Mouse (Mus musculus) natural killer cell, adult 2 months (primary cell): Measurements from ENCODE around the gene U2af2.
"Not testable (repeated sequence)": the region's sequence is repeated elsewhere in the genome, so short reads cannot be mapped to it uniquely, and the experiment has no call there.

Experiments used
- DNase-seq, 2 experiments: peaks; one replicate each; pipeline ENCODE4 v3.0.0; 2022; ENCODE audit warnings: low spot score in 2 of 2

Gene U2af2

DNA sequence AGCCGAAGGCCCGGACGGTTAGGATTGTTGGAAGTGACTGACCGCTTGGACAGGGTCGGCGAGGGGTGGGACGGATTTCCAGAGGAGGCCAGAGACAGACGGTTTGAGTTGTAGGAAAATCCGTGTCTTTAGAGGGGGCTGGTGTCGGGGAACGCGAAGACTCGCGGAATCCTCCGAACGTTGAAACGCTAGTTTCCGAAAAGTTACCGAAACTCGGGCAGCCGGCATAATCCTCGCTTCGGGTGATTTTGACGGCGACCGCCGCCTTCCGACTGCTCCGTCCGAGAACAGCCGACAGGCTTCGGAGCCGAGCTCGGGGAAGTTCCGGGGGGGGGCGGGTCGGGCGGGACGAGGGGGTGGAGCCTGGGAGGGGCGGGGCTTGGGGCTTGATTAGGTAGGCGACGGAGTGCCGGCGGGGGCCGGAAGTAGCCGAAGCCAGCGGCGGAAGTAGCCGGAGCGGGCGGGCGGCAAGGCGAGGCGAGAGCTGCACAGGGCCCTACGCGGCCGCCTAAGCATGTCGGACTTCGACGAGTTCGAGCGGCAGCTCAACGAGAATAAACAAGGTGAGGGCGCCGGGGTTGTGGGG, at the start of gene U2af2:
U2af2 (plus strand) TSS at position 370 of the 586 bp plus-strand sequence.
- DNase-seq: peak; percentile 92 to 95

DNA sequence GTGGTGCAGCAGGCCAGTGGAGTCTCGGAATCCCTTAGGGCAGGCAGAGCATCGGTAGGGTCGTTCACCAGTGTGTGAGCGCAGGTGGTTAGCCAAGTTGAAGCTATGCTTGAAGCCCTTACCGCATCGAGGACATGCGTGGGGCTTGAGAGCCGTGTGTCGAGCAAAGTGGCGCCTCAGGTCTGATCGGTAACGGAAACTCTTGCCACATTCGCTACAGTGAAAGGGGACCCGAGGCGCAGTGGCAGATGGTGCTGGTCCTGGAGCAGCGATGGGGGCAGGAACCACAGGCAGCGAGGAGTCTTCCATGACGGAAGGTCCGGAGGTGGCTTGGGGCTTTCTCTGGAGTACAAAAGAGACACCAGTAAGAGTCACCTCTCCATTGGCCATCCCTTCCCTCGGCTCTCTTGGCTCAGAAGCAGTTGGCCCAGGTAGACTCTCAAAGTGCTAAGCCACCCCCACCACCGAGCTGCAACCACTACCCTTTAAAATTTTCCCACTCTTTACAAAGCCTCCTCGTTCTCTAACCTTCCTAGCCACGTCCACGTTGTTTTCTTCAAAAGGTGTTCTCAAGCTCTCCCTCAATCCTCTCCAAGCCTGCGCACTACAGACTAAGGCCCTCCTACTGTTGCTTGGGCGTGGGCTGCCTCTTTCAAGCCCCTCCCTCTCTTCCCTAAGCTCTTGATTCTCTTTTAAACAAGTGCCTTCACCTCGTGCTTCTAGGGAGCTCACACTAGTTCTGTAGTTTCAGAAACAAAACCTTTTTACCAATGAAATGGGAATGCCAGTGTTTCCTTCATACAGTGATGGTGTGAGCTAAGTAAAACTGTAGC, 49.0 kb upstream of the U2af2 start:
- no peak for DNase-seq

DNA sequence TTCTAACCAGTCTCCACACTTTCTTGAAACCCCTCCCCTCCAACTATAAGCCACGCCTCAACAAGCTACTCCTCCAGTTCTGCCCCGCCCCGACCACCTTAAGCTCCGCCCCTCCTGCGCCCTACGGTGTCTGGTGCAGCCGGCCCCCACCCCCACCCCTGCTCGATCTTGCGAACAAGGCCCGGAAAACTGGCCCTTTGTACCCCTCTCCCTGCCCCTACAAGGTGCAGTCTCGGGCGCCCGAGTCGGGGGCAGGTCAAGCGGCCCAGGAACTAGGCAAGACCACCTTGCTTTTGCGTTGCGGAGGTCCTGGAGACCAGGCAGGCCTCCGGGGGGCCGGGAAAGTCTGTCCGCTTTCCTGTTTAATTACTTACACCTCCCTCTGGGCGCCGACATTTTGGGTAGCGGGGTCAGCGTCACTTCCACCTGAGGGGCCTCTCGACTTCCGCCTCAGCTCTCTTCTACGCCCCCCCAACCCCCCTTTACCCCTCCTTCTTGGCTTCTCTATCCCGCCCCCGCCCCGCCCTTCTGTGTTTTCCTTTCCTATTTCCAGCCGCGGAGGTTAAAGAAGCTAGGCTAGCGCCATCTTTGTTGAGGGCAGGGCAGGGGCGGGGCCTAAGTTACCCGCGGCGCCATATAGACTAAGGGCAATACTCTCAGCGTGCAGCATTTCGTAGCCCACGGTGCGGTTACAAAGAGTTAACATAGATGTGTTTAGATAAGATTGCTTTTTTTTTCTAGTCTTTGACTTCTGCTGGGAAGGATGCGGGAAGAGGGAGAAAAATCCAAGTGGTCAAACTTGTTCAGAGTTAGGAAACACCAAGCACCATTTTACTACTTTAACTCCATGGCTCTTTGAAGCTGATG, 47.5 kb upstream of the U2af2 start, which contains the start of the genes Zfp524 and Fiz1:
Zfp524 (plus strand) TSS at position 165 of the 867 bp plus-strand sequence.
Fiz1 (minus strand) TSS at position 447 of the 867 bp plus-strand sequence.
- peak; percentile 95 to 96 for DNase-seq

DNA sequence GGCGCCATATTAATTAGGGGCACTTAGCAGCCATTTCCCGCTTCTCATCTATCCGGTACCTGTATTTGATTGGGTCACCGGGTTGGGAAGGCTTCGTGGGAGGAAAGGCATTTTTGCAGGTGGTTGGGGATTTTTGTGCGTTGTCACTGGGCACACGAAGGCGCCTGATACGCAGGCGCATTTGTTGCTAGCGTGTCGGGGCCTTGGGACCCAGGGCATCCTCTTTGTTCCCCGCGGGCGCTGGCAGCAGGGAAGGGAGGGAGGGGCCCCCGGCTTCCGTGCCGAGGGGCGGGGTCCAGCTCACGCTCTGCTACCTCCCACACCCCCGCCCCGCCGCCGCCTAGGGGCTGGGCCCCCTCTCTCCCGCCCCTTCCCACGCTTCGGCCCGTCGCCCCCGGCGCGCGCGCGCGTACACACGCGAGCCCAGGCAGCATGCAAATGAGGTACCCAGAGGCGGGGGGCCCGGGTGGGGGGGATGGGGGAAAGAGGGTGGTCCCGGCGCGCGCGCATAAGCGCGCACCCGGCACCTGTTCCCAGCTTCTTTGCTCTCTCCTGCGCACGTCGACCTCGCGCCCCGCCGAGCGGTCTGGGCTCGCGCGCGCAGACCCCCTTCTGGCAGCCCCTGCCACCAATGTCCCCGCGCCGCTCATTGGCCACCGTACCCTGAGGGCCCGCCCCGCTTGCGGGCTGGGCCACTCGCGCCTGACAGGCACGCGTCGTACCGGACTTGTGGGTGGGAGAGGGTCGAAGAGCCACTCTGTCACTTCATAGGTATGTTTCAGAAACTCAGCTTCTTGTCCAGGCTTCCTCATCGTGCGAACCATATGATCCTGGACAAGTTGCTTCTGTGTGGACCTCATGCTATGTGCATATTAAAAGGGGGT, 46.6 kb upstream of the U2af2 start, which contains the start of gene Gm44973:
Gm44973 (plus strand) TSS at position 379 of the 884 bp plus-strand sequence.
- peak; percentile 91 to 92 for DNase-seq

DNA sequence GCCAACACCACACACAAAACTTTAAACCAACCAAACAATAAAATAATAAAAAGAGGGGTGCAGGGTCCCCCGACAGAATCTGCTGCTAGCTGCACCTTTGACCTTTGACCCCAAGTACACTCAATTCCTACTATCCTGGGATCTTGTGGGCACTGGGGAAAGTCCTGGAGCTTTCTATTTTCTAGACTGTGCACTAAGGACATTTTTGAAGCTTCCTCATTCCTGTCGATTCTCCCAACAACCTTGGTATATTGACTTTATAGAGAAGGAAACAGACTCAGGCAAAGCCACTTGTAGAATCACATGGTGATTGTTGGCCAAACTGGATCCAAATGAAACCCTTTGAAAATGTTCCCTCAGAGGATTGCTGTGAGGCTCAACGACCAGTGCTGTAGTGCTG, 45.9 kb upstream of the U2af2 start:
- DNase-seq: no peak

DNA sequence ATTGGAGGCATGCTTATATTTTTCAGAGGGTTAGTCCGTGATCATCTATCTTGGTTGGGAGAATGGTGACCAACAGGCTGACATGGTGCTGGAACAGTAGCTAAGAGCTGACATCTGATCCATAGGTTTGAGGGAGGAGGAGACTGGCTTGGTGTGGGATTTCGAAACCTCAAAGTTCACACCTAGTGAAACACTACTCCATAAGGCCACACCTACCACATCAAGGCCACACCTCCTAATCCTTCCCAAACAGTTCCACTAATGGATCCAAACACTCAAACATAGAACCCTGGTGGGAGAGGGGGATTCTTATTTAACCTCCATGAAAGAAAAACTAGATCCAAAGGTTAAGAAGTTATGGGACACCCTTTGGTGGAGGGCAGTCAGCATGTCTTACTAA, 45.0 kb upstream of the U2af2 start:
- DNase-seq: no peak

DNA sequence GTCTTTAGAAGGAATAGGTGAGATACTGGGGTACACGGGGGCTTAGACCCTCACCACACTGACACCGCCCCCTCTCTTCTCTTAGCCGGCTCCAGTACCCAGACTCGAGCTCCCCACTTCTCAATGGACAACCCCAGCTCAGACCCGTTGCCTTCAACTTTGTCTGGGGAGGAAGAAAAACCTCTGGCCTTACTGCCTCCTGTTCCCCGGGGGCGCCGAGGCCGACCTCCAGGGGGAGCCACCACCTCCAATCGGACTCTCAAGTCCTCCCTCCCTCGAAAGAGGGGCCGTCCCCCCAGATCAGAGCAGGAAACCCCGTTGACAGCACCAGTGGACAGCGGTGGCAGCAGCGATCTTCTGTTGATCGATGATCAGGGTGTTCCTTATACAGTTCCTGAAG, 44.6 kb upstream of the U2af2 start:
- peak in 1 of 2 experiments; percentile 38 for DNase-seq

DNA sequence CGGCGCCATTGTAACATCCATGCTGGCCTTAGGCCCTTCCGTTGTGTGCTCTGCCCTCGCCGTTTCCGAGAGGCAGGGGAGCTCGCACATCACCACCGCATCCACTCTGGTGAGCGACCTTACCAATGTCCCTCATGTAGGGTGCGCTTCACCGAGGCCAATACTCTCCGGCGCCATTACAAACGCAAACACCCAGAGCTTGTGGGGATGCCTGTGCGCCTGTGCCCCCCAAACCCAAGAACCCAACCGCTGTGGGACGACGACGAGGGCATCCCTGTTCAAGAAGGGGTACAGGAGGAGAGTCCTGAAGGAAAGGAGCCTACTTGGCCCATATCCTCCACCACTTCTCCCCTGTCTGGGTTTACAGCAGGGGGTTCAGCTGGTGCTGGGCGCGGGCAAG, 44.0 kb upstream of the U2af2 start:
- DNase-seq: no peak

DNA sequence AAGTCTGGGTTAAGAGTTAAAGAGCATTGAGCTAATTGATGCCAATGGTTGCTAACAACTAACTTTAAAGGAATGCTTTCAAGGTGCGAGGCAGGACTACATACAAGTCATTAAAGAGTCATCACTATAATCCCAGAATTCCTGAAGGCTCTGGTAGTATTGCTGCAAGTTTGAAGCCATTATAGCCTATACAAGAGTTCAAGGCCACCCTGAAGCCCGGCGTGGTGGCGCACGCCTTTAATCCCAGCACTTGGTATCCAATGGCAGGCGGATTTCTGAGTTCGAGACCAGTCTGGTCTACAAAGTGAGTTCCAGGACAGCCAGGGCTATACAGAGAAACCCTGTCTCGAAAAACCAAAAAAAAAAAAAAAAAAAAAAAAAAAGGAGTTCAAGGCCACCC, 42.4 kb upstream of the U2af2 start:
- not testable (repeated sequence) for DNase-seq

DNA sequence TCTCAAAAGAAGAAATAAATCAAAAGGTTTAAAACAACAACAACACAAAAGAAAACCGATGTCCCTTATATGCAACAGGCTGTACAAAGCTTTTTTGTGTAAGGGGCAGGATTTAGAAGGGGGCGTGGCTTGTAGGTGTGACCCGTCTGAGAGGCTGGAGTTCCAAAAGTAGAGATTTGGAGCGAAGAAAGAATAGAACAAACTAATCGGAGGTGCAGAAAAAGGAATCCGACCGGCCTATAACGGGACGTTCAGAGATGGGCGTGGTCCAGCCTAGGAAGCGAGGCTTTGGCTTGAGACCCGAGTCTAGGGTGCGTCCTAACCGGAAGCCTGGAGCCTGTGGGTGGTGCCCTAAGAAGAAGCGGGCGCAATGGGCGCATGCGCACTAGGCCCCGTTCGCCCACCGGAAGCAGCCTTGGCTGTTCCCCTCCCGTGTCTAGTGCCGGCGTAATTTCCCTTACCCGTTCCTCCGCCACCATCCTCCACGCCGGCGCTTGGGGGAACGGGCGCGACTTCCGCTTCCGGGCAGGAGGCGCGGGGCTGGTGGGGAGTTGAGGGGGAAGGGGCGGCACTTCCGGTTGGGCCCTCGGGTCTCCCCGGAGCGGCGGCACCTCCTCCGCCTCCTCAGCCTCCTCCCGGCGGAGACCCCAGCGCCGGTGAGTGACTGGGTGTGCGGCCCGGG, 41.8 kb upstream of the U2af2 start, which contains the start of the genes Zfp865 and Ccdc106:
Zfp865 (plus strand) TSS at position 377 of the 682 bp plus-strand sequence.
Ccdc106 (plus strand) TSS at position 554 of the 682 bp plus-strand sequence.
- DNase-seq: peak; percentile 99

DNA sequence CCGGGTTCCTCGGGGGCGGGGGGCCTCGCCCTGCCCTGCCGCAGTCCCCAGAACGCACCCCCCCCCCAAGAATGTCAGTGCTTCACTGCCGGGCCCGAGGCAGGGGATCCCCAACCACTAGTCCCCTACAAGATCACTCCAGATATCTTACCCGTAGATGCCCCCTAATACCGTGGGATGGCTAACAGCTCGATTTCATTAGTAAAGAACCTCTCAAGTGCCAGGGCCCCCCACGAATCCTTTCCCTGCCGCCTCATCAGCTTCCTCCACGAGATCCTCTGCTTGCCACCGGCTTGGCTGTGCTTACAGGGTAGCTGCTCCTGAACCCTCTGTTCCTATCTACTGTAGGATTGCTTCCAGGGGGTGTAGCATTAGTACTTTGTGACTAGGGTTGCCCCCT, 41.3 kb upstream of the U2af2 start:
- no peak for DNase-seq

DNA sequence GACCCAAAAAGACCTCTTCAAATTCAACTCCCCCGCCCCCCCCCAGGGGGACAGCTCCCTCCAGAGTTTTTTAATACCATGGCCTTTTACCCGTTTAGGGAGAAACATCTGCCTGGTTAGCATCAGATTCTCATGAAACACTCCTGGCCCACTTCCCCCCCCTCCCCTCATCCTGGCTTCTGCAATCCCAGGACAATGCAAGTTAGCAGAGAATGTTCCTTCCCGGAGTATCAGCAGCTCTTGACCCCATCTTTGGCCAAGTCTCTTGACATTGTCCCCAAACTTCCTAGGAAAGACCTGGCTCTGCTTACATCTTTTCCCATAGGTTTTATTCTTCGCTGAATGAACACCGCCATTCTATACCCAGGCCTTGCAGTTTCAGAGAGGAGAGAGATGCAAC, 40.7 kb upstream of the U2af2 start:
- no peak for DNase-seq

DNA sequence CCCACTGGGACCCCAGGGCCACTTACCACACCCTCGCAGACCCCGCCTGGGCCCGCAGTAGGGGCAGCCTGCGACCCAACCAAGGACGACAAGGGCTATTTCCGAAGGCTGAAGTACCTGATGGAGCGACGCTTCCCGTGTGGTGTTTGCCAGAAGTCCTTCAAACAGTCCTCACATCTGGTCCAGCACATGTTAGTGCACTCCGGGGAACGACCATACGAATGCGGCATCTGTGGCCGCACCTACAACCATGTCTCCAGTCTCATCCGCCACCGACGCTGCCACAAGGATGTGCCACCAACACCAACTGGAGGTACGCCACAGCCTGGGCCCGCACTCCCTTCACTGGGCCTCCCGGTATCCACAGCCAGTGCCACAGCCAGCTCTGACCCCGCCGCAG, 32.4 kb upstream of the U2af2 start:
- no peak for DNase-seq

DNA sequence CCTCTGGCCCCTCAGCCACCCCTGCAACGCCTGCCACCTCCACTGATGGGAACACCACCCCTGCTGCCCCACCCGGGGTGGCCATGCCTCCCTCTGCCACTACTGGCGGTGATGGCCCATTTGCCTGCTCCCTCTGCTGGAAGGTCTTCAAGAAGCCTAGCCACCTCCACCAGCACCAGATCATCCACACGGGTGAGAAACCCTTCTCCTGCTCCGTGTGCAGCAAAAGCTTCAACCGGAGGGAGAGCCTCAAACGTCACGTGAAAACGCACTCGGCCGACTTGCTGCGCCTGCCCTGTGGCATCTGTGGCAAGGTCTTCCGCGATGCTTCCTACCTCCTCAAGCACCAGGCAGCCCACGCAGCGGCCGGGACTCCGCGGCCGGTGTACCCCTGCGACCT, 32.0 kb upstream of the U2af2 start:
- DNase-seq: no peak

DNA sequence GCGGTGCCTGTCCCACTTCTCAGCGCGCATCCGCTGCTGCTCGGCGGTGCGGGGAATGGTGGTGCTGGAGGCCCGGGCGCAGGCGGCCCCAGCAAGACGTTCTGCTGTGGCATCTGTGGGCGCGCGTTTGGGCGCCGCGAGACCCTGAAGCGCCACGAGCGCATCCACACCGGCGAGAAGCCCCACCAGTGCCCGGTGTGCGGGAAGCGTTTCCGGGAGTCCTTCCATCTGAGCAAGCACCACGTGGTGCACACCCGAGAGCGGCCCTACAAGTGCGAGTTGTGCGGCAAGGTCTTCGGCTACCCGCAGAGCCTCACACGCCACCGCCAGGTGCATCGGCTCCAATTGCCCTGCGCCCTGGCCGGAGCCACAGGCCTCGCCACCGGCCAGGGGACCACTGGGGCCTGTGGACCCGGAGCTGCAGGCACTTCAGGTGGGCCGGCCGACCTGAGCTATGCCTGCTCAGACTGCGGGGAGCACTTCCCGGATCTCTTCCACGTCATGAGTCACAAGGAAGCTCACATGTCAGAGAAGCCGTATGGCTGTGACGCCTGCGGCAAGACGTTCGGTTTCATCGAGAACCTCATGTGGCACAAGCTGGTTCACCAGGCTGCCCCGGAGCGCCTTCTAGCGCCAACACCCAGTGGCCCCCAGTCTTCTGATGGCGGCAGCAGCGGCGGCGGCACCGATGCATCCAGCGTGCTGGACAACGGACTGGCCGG, 31.2 kb upstream of the U2af2 start:
- DNase-seq: no peak

DNA sequence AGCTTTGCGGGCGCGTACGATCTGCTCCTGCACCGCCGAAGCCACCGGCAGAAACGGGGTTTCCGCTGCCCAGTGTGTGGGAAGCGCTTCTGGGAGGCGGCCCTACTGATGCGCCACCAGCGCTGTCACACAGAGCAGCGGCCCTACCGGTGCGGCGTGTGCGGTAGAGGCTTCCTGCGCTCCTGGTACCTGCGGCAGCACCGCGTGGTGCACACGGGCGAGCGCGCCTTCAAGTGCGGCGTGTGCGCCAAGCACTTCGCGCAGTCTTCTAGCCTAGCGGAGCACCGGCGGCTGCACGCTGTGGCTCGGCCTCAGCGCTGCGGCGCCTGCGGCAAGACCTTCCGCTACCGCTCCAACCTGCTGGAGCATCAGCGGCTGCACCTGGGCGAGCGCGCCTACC, 30.4 kb upstream of the U2af2 start:
- no peak for DNase-seq

DNA sequence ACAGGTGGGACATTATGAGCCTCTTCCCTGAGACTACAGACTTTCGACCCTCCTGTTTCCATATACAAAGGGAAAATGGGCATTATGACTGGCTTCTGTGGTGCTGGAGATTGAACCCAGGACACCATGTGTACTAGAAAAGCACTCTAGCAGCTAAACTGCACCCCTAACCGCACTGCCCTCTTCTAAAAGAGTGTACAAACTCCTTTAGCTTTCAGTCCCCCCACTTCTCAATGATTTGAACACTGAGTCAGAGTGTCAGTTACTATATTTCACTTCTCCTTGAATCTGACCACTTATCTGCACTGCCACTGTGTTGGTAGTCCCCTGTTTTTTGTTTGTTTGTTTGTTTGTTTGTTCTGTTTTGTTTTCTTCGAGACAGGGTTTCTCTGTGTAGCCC, 28.1 kb upstream of the U2af2 start, which contains the start of gene 4632433K11Rik:
4632433K11Rik (plus strand) TSS at position 301 of the 400 bp plus-strand sequence.
- no peak for DNase-seq

DNA sequence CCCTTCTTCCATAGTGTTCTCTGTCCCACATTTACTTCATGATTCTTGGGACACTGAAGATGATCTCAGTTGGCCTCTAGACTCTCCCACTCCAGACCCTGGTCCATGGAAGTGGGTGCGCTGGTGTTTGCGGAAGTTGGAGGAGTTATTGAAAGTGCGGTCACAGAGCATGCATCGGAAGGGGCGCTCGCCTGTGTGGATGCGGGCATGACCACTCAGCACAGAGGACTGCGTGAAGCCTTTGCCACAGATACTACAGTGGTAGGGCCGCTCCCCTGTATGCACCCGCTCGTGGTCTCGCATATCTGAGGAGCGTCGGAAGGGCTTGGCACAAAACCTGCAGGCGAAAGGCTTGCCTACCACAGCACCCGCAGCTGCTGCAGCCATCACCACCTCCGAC, 26.3 kb upstream of the U2af2 start:
- no peak for DNase-seq

DNA sequence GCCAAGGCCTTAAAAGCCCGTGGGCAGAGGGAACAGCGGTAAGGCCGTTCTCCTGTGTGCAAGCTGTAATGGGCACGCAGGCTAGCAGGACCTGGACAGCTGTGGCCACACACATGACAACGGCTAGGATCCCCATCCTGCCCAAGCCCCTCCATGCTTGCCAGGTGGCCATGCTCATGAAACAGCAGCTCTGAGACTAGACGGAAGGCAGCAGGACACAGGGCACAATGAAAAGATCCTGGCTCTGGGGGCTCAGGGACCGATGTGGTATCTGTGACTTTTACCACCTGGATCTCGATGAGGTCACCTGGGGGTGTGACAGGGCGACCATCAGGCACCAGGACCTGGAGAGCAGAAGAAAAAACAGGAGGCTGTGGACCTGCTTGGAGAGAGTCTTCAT, 25.8 kb upstream of the U2af2 start:
- DNase-seq: no peak

DNA sequence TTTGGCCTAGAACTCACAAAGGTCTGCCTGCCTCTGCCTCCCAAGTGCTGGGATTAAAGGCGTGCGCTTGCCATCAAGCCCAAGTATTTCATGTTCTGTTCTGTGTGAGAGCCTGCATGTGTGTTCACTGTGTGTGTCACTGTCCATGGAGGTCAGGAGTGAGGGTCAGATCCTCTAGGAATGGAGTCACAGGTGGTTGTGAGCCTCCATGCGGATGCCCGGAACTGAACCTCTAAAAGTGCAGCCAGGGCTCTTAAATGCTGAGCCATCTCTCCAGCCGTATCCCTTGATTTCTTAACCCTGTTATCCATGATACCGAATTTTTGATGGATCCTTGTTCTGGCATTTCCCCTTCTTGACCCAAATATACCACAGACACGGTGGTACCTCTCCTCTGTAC, 24.9 kb upstream of the U2af2 start:
- no peak for DNase-seq
